Mouse (Mus musculus) olfactory bulb, adult 2 months (tissue): ENCODE results near the gene Cyb561a3.
A peak's percentile ranks its signal among the peaks of the same experiment; 100 is the strongest.

ENCODE experiments used
- CTCF ChIP-seq: fragments of 200-500 bp; IDR thresholded peaks from 2 replicates; pipeline ENCODE4 v1.5.1; 2012; ENCODE audit warnings: low read depth, mild to moderate bottlenecking, low read length, moderate library complexity; ENCODE audit not compliant: insufficient read depth
- POLR2A ChIP-seq: fragments of 200-500 bp; IDR thresholded peaks from 2 replicates; pipeline ENCODE4 v1.6.1; 2012; ENCODE audit warnings: mild to moderate bottlenecking, low read depth, low read length, moderate library complexity; ENCODE audit not compliant: insufficient read depth

- peak; percentile 77; the same call in 1 of the 2 replicates for TF ChIP-seq CTCF
- TF ChIP-seq POLR2A: no peak
Observed at GRCm38 (mm10) chr19:10602787-10603186, 25.8 kb downstream of the Cyb561a3 start.
